Mouse (Mus musculus): Measurements from ENCODE around the gene Mtmr4.

- no peak for TF ChIP-seq CTCF (IDR thresholded peaks at IDR 0.05; ENCODE audit: low read depth)
- no peak for TF ChIP-seq EP300 (optimal IDR thresholded peaks at IDR 0.05)
These were observed 21.2 kb upstream of the Mtmr4 start for GRCm38 (mm10) chr11:87570743-87571142.

All from stomach, postnatal 0 days (tissue).